Mouse (Mus musculus): Measurements from ENCODE around the gene Evc2. TPM values are rescaled to one million over a fixed set of nuclear protein-coding genes. Genes with fewer than 3 reads are reported as not detected.

Evc2 gene
- total RNA-seq, 2 experiments from 2014 or later = 25.0 to 30.4 TPM

- no peak for DNase-seq (ENCODE audit: low spot score in 2 of 2)
Measured at GRCm38 (mm10) chr5:37363284-37363683, 25.0 kb downstream of the Evc2 start.

- no peak for DNase-seq (ENCODE audit: low spot score in 2 of 2)
Measured at GRCm38 (mm10) chr5:37365751-37366150, 27.5 kb downstream of the Evc2 start.

- no peak for DNase-seq (ENCODE audit: low spot score in 2 of 2)
Measured at GRCm38 (mm10) chr5:37368796-37369195, 30.5 kb downstream of the Evc2 start.

GRCm38 (mm10) chr5:37377376-37377775 lies 39.1 kb downstream of the Evc2 start:
- no peak for DNase-seq (ENCODE audit: low spot score in 2 of 2)

- DNase-seq (ENCODE audit: low spot score in 2 of 2) = no peak
Measured at GRCm38 (mm10) chr5:37380641-37381040, 42.3 kb downstream of the Evc2 start.

- no peak for DNase-seq (ENCODE audit: low spot score in 2 of 2)
Measured at GRCm38 (mm10) chr5:37383570-37383969, 45.3 kb downstream of the Evc2 start.

- no peak for DNase-seq (ENCODE audit: low spot score in 2 of 2)
Measured at GRCm38 (mm10) chr5:37388646-37389045, 50.3 kb downstream of the Evc2 start.

- DNase-seq (ENCODE audit: low spot score in 2 of 2) = no peak
Measured at GRCm38 (mm10) chr5:37389808-37390495, 51.7 kb downstream of the Evc2 start.

GRCm38 (mm10) chr5:37390923-37391322 lies 52.6 kb downstream of the Evc2 start:
- DNase-seq (ENCODE audit: low spot score in 2 of 2) = no peak

GRCm38 (mm10) chr5:37391901-37392300 lies 53.6 kb downstream of the Evc2 start:
- no peak for DNase-seq (ENCODE audit: low spot score in 2 of 2)

- DNase-seq (ENCODE audit: low spot score in 2 of 2) = no peak
Measured at GRCm38 (mm10) chr5:37395172-37396030, 57.1 kb downstream of the Evc2 start.

GRCm38 (mm10) chr5:37419028-37419427 lies 80.7 kb downstream of the Evc2 start:
- no peak for DNase-seq (ENCODE audit: low spot score in 2 of 2)

GRCm38 (mm10) chr5:37427210-37427609 lies 88.9 kb downstream of the Evc2 start:
- DNase-seq (ENCODE audit: low spot score in 2 of 2) = no peak

GRCm38 (mm10) chr5:37435417-37435816 lies 97.1 kb downstream of the Evc2 start:
- no peak for DNase-seq (ENCODE audit: low spot score in 2 of 2)

- DNase-seq (ENCODE audit: low spot score in 2 of 2) = no peak
Measured at GRCm38 (mm10) chr5:37442767-37443166, 104.5 kb downstream of the Evc2 start.

GRCm38 (mm10) chr5:37447546-37447945 lies 109.2 kb downstream of the Evc2 start:
- DNase-seq (ENCODE audit: low spot score in 2 of 2) = no peak

- DNase-seq (ENCODE audit: low spot score in 2 of 2) = no peak
Measured at GRCm38 (mm10) chr5:37456590-37456989, 118.3 kb downstream of the Evc2 start.

GRCm38 (mm10) chr5:37457191-37457590 lies 118.9 kb downstream of the Evc2 start:
- no peak for DNase-seq (ENCODE audit: low spot score in 2 of 2)

- no peak for DNase-seq (ENCODE audit: low spot score in 2 of 2)
Measured at GRCm38 (mm10) chr5:37457831-37458230, 119.5 kb downstream of the Evc2 start.

GRCm38 (mm10) chr5:37458236-37458635 lies 119.9 kb downstream of the Evc2 start:
- no peak for DNase-seq (ENCODE audit: low spot score in 2 of 2)

GRCm38 (mm10) chr5:37465461-37465860 lies 127.2 kb downstream of the Evc2 start:
- no peak for DNase-seq (ENCODE audit: low spot score in 2 of 2)

- no peak for DNase-seq (ENCODE audit: low spot score in 2 of 2)
Measured at GRCm38 (mm10) chr5:37467646-37468045, 129.3 kb downstream of the Evc2 start.

All from adrenal gland, postnatal 4 days (tissue).